Mouse (Mus musculus) midbrain, embryonic 14.5 days (tissue): Measurements from ENCODE around the gene Dtl. TPM values are rescaled to one million over a fixed set of nuclear protein-coding genes. Genes with fewer than 3 reads are reported as not detected.
"Not testable (repeated sequence)": the region's sequence is repeated elsewhere in the genome, so short reads cannot be mapped to it uniquely, and the experiment has no call there.

Experiments used
- ATAC-seq: fragments of 200-750 bp; cut with Nextera tagmentation; 2 replicates; pipeline ENCODE4 v1.8.0; 2017; ENCODE audit warnings: moderate number of reproducible peaks, moderate library complexity; ENCODE audit not compliant: low FRiP score, low TSS enrichment
- DNase-seq: peaks from one replicate; pipeline ENCODE4 v3.0.0-alpha.2; 2015
- H3K27ac ChIP-seq: fragments of 300-500 bp; sonication (generic); replicated peaks from 2 replicates; pipeline ENCODE4 v1.5.1; 2014; ENCODE audit warnings: mild to moderate bottlenecking, low read depth, low read length, moderate library complexity
- H3K27me3 ChIP-seq: fragments of 300-500 bp; sonication (generic); 2 replicates; pipeline ENCODE4 v1.6.1; 2014; ENCODE audit warnings: low read length, control low read depth, mixed read lengths; ENCODE audit not compliant: control insufficient read depth, insufficient read depth
- H3K36me3 ChIP-seq: fragments of 300-500 bp; sonication (generic); 2 replicates; pipeline ENCODE4 v1.6.1; 2014; ENCODE audit warnings: low read length, control low read depth; ENCODE audit not compliant: control insufficient read depth, insufficient read depth
- H3K4me1 ChIP-seq: fragments of 300-500 bp; sonication (generic); 2 replicates; pipeline ENCODE4 v1.6.1; 2014; ENCODE audit warnings: mild to moderate bottlenecking, antibody characterized with exemption, low read length, control low read depth; ENCODE audit not compliant: control insufficient read depth, insufficient read depth
- H3K4me2 ChIP-seq: fragments of 300-500 bp; sonication (generic); 2 replicates; pipeline ENCODE4 v1.6.1; 2014; ENCODE audit warnings: mild to moderate bottlenecking, low read length, moderate library complexity
- H3K4me3 ChIP-seq: fragments of 300-500 bp; sonication (generic); replicated peaks from 2 replicates; pipeline ENCODE4 v1.5.1; 2014; ENCODE audit warnings: low read depth, low read length
- H3K9ac ChIP-seq: fragments of 300-500 bp; sonication (generic); replicated peaks from 2 replicates; pipeline ENCODE4 v1.6.1; 2014; ENCODE audit warnings: mild to moderate bottlenecking, low read length, moderate library complexity
- H3K9me3 ChIP-seq: fragments of 300-500 bp; sonication (generic); 2 replicates; pipeline ENCODE4 v1.6.1; 2016; ENCODE audit warnings: low read length, control low read depth, mixed read lengths; ENCODE audit not compliant: control insufficient read depth
- WGBS: fragments of 180-500 bp; shearing (Covaris S2); extraction: QIAGEN DNeasy Blood & Tissue Kit; methylation state at CpG from one replicate; pipeline ENCODE4 v1.1.7; 2014; 5-methylcytosine and 5-hydroxymethylcytosine counted together
- polyA plus RNA-seq: library from polyadenylated mRNA; unstranded; fragments of >200 nt; fragmentation: Nextera tagmentation; extraction: Ambion mirVana; gene quantifications from 2 replicates; pipeline ENCODE4 v1.2.1, GENCODE M21; 2014

The Dtl gene
- polyA plus RNA-seq, 1 experiment from 2014 or later = 10.4 TPM

GRCm38 (mm10) chr1:191519329-191520066 lies 55.8 kb downstream of the Dtl start:
- Histone ChIP-seq H3K27ac (no peak overlapping the region), H3K4me3 (no peak overlapping the region), H3K9ac (no peak overlapping the region), H3K4me1 (no peaks in the 10 kb centered on the region), H3K27me3 (no peaks in the 10 kb centered on the region), H3K36me3 (no peaks in the 10 kb centered on the region), H3K4me2 (no peak overlapping the region), H3K9me3 (no peaks in the 10 kb centered on the region)
- 95% methylated on average over 4 of the region's 4 CpGs for WGBS
- no peak for DNase-seq
- no peak for ATAC-seq

- 89% methylated on average over 4 of the region's 4 CpGs for WGBS
- no peaks in the 10 kb centered on the region for H3K36me3 ChIP-seq
- H3K27me3 ChIP-seq = no peaks in the 10 kb centered on the region
- no peak overlapping the region for H3K27ac ChIP-seq
- H3K4me3 ChIP-seq = no peak overlapping the region
- H3K9ac ChIP-seq = no peak overlapping the region
- H3K9me3 ChIP-seq = no peaks in the 10 kb centered on the region
- no peak overlapping the region for H3K4me2 ChIP-seq
- no peaks in the 10 kb centered on the region for H3K4me1 ChIP-seq
- no peak for DNase-seq
- no peak for ATAC-seq
These were observed 56.4 kb downstream of the Dtl start for GRCm38 (mm10) chr1:191518911-191519310.

- Histone ChIP-seq H3K27me3 (no peaks in the 10 kb centered on the region), H3K4me3 (no peak overlapping the region), H3K9ac (no peak overlapping the region), H3K36me3 (no peaks in the 10 kb centered on the region), H3K4me1 (no peaks in the 10 kb centered on the region), H3K4me2 (no peak overlapping the region), H3K27ac (no peak overlapping the region), H3K9me3 (no peaks in the 10 kb centered on the region)
- DNase-seq (no peak), ATAC-seq (no peak)
- 86% methylated on average over 5 of the region's 5 CpGs for WGBS
These were observed 57.4 kb downstream of the Dtl start for GRCm38 (mm10) chr1:191517969-191518368.

- Histone ChIP-seq H3K36me3 (no peaks in the 10 kb centered on the region), H3K4me2 (no peak overlapping the region), H3K27ac (no peak overlapping the region), H3K9me3 (no peaks in the 10 kb centered on the region), H3K9ac (no peak overlapping the region), H3K27me3 (no peaks in the 10 kb centered on the region), H3K4me1 (no peaks in the 10 kb centered on the region), H3K4me3 (no peak overlapping the region)
- DNase-seq = no peak
- WGBS = 31% methylated on average over 3 of the region's 3 CpGs
- ATAC-seq = no peak
These were observed 58.3 kb downstream of the Dtl start for GRCm38 (mm10) chr1:191517056-191517455.

- H3K9ac ChIP-seq, H3K27ac ChIP-seq, DNase-seq, H3K4me3 ChIP-seq, H3K4me2 ChIP-seq, H3K9me3 ChIP-seq, ATAC-seq, H3K27me3 ChIP-seq, H3K36me3 ChIP-seq, H3K4me1 ChIP-seq: not testable (repeated sequence)
- WGBS = 95% methylated on average over 2 of the region's 2 CpGs
These were observed 59.0 kb downstream of the Dtl start for GRCm38 (mm10) chr1:191516351-191516750.

GRCm38 (mm10) chr1:191513195-191513594 lies 62.1 kb downstream of the Dtl start:
- Histone ChIP-seq H3K27ac (no peak overlapping the region), H3K4me3 (no peak overlapping the region), H3K4me1 (no peaks in the 10 kb centered on the region), H3K36me3 (no peaks in the 10 kb centered on the region), H3K4me2 (no peak overlapping the region), H3K9ac (no peak overlapping the region), H3K27me3 (no peaks in the 10 kb centered on the region), H3K9me3 (no peaks in the 10 kb centered on the region)
- DNase-seq (no peak), ATAC-seq (no peak)
- 89% methylated on average over 4 of the region's 4 CpGs for WGBS

- no peaks in the 10 kb centered on the region for H3K9me3 ChIP-seq
- 85% methylated on average over 4 of the region's 4 CpGs for WGBS
- no peak for DNase-seq
- H3K36me3 ChIP-seq = no peaks in the 10 kb centered on the region
- no peak overlapping the region for H3K4me3 ChIP-seq
- ATAC-seq = no peak
- no peak overlapping the region for H3K4me2 ChIP-seq
- H3K9ac ChIP-seq = no peak overlapping the region
- H3K4me1 ChIP-seq = no peaks in the 10 kb centered on the region
- H3K27ac ChIP-seq = no peak overlapping the region
- H3K27me3 ChIP-seq = no peaks in the 10 kb centered on the region
These were observed 63.0 kb downstream of the Dtl start for GRCm38 (mm10) chr1:191512383-191512782.

GRCm38 (mm10) chr1:191511503-191511902 lies 63.8 kb downstream of the Dtl start:
- Histone ChIP-seq H3K4me2 (no peak overlapping the region), H3K27me3 (no peaks in the 10 kb centered on the region), H3K4me3 (no peak overlapping the region), H3K9ac (no peak overlapping the region), H3K36me3 (no peaks in the 10 kb centered on the region), H3K4me1 (no peaks in the 10 kb centered on the region), H3K27ac (no peak overlapping the region), H3K9me3 (no peaks in the 10 kb centered on the region)
- WGBS = 90% methylated on average over 8 of the region's 8 CpGs
- DNase-seq (no peak), ATAC-seq (no peak)

- Histone ChIP-seq H3K27me3 (no peaks in the 10 kb centered on the region), H3K4me2 (no peak overlapping the region), H3K36me3 (no peaks in the 10 kb centered on the region), H3K27ac (no peak overlapping the region), H3K4me1 (no peaks in the 10 kb centered on the region), H3K4me3 (no peak overlapping the region), H3K9ac (no peak overlapping the region), H3K9me3 (no peaks in the 10 kb centered on the region)
- ATAC-seq (no peak), DNase-seq (no peak)
- 68% methylated on average over 3 of the region's 3 CpGs for WGBS
These were observed 65.5 kb downstream of the Dtl start for GRCm38 (mm10) chr1:191509865-191510264.
